Mouse (Mus musculus): ENCODE results near the gene Zfp605.

DNA sequence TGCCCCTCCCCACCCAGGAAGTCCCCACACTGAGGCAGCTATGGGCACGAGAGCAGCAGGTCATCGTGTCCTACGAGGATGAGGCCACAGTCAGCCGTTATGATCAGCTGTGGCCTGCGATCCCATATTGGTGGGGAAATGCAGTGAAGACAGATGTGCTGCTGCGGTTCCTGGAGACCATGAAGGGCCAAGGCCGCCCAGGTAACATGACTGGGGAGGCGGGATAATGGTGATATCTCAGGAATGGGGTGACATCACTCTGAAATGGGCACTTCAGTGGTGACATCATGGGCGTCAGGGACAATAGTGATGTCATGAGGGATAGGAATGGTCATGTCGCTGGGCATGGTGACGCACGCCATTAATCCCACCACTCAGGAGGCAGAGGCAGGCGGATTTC, 7.5 kb upstream of the Zfp605 start:
- TF ChIP-seq CTCF (IDR thresholded peaks at IDR 0.05; ENCODE audit: low read depth, low read length), result no peak
- no peak for TF ChIP-seq POLR2A (IDR thresholded peaks at IDR 0.05; ENCODE audit: insufficient read depth, low read length)

All from ES-Bruce4 (cell line).